Mouse (Mus musculus): ENCODE measurements around the gene Exog. TPM values are rescaled to one million over a fixed set of nuclear protein-coding genes. Genes with fewer than 3 reads are reported as not detected.

Exog gene
- polyA plus RNA-seq, 1 experiment from 2014 or later: 48.7 TPM

DNA sequence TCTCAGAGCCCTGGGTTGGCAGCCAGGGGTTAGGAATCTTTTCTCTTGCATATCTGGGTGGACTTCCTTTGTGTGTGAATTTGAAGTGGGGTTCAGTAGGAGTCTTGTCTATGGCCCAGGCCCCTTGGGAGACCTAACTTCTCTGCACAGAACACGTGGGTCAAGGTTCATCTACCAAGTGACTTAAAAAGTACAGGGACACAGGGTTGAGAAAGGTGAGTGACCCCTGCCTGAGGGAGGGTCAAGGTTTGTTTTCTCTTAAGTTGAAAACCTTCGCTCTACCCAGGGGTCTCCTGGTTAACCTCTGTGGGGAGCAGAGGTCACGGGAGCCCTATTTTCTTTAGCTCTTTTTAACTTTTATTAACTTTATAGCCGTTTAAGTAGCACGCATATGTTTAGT lies 34.9 kb upstream of the Exog start:
- no peak overlapping the region for H3K9ac ChIP-seq (ENCODE audit: low read depth, low read length)
- 85% methylated on average over 5 of the region's 5 CpGs for WGBS
- H3K4me3 ChIP-seq (ENCODE audit: low read length): no peak overlapping the region
- H3K4me1 ChIP-seq (ENCODE audit: control insufficient read depth, insufficient read depth, low read depth, low read length): peaks cover 9% of the 10 kb centered on the region
- H3K9me3 ChIP-seq (ENCODE audit: control insufficient read depth, low read length): 0 out of 2 replicates have a peak, but pooled peaks cover 2% of the 10 kb centered on the region
- no peaks in the 10 kb centered on the region for H3K27me3 ChIP-seq (replicated peaks; ENCODE audit: control insufficient read depth, insufficient read depth, low read length)
- H3K4me2 ChIP-seq (ENCODE audit: low read length): no peak overlapping the region
- no peak for ATAC-seq
- no peak overlapping the region for H3K27ac ChIP-seq (ENCODE audit: low read depth, low read length)
- no peaks in the 10 kb centered on the region for H3K36me3 ChIP-seq (ENCODE audit: control insufficient read depth, insufficient read depth, low read length)

DNA sequence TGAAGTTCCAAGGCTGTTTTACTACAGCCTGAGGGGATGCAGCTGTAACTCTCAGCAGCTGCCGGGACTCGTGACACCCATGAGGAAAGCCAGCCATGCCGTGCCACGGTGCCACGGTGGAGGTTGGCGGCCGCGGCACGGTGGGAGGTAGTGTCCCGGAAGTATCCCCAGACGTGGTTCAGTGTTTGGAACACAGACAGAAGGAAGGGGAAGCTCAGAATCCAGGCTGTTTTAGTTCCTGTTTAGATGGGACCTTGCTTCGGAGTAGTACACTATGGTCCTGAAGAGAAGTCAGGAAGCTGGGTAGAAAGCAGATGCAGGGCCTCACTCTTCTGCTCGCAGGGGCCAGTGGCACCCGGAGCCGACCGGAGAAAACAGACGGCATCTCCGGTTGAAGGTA lies 26.7 kb upstream of the Exog start:
- H3K4me2 ChIP-seq (ENCODE audit: low read length): no peak overlapping the region
- no peaks in the 10 kb centered on the region for H3K27me3 ChIP-seq (replicated peaks; ENCODE audit: control insufficient read depth, insufficient read depth, low read length)
- no peak for ATAC-seq
- WGBS: 83% methylated on average over 18 of the region's 18 CpGs
- no peaks in the 10 kb centered on the region for H3K9me3 ChIP-seq (ENCODE audit: control insufficient read depth, low read length)
- H3K27ac ChIP-seq (ENCODE audit: low read depth, low read length): no peak overlapping the region
- H3K4me3 ChIP-seq (ENCODE audit: low read length): no peak overlapping the region
- H3K4me1 ChIP-seq (ENCODE audit: control insufficient read depth, insufficient read depth, low read depth, low read length): peaks cover 14% of the 10 kb centered on the region
- no peaks in the 10 kb centered on the region for H3K36me3 ChIP-seq (ENCODE audit: control insufficient read depth, insufficient read depth, low read length)
- H3K9ac ChIP-seq (ENCODE audit: low read depth, low read length): no peak overlapping the region

DNA sequence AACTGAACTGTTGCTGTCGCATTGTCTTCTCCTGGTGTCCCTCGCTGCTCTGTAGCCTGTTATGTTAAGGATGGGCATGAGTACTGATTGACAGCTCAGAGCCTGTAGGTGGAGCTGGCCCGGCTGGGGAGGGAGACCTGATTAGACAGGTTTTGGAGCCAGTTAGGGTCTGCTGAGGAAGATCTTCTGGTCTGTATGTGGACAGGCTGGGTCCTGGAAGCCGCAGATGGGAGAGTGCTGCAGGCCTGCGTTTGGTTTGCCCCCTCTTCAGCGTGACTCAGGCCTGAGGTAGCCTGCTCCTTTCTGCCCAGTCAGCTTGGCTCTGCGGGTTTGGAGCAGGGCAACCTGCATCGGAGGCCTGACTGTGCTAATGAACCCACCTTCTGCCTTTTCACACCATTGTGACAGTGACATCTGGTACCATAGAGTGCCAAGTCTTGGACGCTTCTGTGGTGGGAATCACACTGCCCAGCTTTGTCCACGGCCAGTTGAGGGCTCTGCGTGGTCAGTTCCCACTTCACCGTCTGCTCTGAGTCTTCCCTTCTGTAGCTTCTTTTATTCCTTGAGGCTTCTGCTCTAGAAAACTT lies 24.8 kb upstream of the Exog start:
- Histone ChIP-seq H3K4me3 (ENCODE audit: low read length) (no peak overlapping the region), H3K9me3 (ENCODE audit: control insufficient read depth, low read length) (no peaks in the 10 kb centered on the region), H3K9ac (ENCODE audit: low read depth, low read length) (no peak overlapping the region), H3K27ac (ENCODE audit: low read depth, low read length) (no peak overlapping the region), H3K36me3 (ENCODE audit: control insufficient read depth, insufficient read depth, low read length) (no peaks in the 10 kb centered on the region), H3K4me1 (ENCODE audit: control insufficient read depth, insufficient read depth, low read depth, low read length) (peaks cover 14% of the 10 kb centered on the region), H3K4me2 (ENCODE audit: low read length) (no peak overlapping the region), H3K27me3 (replicated peaks; ENCODE audit: control insufficient read depth, insufficient read depth, low read length) (no peaks in the 10 kb centered on the region)
- WGBS: 75% methylated on average over 12 of the region's 12 CpGs
- ATAC-seq: peak; percentile 23; the same call in 1 of the 2 replicates

DNA sequence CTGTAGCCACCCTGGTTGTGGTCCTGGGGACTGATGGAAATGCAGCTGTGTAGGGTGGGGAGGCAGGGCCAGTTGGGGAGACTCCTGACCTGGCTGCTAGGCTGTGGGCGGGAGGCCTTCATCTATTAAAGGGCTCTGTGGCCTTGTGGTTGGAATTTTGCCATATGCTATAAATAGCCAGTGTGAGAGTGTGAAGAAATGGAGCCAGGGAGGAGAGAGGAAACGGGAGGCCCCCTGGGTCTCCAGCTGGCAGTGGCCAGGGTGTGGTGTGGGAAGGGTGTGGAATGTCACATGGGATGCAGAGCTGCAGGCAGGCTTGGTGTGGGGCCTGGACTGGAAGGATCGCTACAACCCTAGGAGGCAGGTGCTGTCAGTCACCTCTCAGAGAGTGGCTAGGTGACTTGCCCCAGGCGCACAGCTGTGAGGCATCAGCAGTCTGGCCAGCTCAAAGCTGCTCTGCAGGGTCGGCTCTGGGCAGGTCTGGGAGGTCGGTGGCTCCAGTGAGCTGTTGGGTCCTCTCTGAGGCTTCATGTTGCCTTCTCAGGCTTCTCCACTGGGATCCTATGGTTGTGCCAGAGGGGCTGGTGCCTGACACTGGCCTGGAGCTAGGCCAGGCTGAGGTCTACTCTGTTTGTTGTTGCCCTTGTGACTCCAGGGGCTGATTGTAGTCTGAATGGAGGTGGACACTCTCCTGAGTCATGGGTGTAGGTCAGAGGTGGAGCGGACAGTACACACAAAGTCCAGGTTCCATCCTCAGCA lies 19.3 kb upstream of the Exog start:
- Histone ChIP-seq H3K27me3 (replicated peaks; ENCODE audit: control insufficient read depth, insufficient read depth, low read length) (no peaks in the 10 kb centered on the region), H3K9me3 (ENCODE audit: control insufficient read depth, low read length) (no peaks in the 10 kb centered on the region), H3K9ac (ENCODE audit: low read depth, low read length) (no peak overlapping the region), H3K27ac (ENCODE audit: low read depth, low read length) (peak overlapping the region; percentile 20; the same call in 1 of the 2 replicates), H3K36me3 (ENCODE audit: control insufficient read depth, insufficient read depth, low read length) (peaks cover 4% of the 10 kb centered on the region; the same call in 1 of the 2 replicates), H3K4me3 (ENCODE audit: low read length) (no peak overlapping the region), H3K4me2 (ENCODE audit: low read length) (no peak overlapping the region), H3K4me1 (ENCODE audit: control insufficient read depth, insufficient read depth, low read depth, low read length) (peaks cover 11% of the 10 kb centered on the region)
- 51% methylated on average over 7 of the region's 7 CpGs for WGBS
- peak; percentile 35 for ATAC-seq

DNA sequence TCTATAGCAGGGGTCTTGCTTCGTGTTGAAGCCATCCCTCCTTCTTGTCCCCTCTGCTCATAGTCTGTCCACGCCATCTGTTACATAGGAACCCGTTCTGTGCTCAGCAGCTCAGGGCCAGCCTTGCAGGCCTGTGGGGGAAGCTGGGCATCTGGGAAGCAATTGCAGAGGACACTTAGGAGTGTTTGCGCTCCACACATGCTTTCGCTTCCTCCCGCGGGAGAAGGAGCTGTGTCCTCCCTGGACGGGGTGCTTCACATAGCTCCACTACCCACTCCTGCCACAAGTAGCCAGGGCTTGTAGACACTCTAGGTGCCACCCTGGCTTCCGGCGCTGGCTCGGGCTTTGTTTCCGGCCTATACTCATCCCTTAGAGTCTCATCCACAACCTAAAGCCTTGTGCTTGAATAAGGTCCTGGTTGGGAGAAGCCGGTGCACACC lies 18.7 kb upstream of the Exog start:
- Histone ChIP-seq H3K27me3 (replicated peaks; ENCODE audit: control insufficient read depth, insufficient read depth, low read length) (no peaks in the 10 kb centered on the region), H3K4me1 (ENCODE audit: control insufficient read depth, insufficient read depth, low read depth, low read length) (peaks cover 11% of the 10 kb centered on the region), H3K36me3 (ENCODE audit: control insufficient read depth, insufficient read depth, low read length) (peaks cover 4% of the 10 kb centered on the region; the same call in 1 of the 2 replicates), H3K9me3 (ENCODE audit: control insufficient read depth, low read length) (no peaks in the 10 kb centered on the region), H3K27ac (ENCODE audit: low read depth, low read length) (no peak overlapping the region), H3K4me2 (ENCODE audit: low read length) (no peak overlapping the region), H3K9ac (ENCODE audit: low read depth, low read length) (no peak overlapping the region), H3K4me3 (ENCODE audit: low read length) (no peak overlapping the region)
- ATAC-seq: no peak
- 89% methylated on average over 13 of the region's 13 CpGs for WGBS

DNA sequence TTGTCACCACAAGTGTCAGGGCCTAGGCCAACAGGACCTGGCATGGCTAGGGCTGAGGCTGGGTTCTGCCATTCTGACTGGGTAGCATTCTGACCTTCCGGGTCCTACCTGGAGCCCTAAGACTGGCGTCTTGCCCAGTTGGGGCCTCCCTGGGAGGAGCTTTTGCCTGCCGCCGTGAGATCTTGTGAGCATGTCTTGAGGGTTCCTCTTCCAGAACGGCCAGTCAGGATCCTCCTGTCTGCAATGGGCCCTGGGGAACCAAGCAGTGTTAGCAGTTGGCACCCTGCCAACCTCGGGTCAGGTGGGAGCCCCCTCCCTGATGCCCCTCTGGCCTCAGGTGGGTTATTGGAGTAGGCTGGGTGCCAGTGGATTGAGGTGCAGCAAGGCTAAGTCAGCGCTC lies 18.3 kb upstream of the Exog start:
- Histone ChIP-seq H3K4me2 (ENCODE audit: low read length) (no peak overlapping the region), H3K36me3 (ENCODE audit: control insufficient read depth, insufficient read depth, low read length) (peaks cover 4% of the 10 kb centered on the region; the same call in 1 of the 2 replicates), H3K4me3 (ENCODE audit: low read length) (no peak overlapping the region), H3K27ac (ENCODE audit: low read depth, low read length) (no peak overlapping the region), H3K9ac (ENCODE audit: low read depth, low read length) (no peak overlapping the region), H3K4me1 (ENCODE audit: control insufficient read depth, insufficient read depth, low read depth, low read length) (peaks cover 11% of the 10 kb centered on the region), H3K27me3 (replicated peaks; ENCODE audit: control insufficient read depth, insufficient read depth, low read length) (no peaks in the 10 kb centered on the region), H3K9me3 (ENCODE audit: control insufficient read depth, low read length) (no peaks in the 10 kb centered on the region)
- WGBS: 74% methylated on average over 7 of the region's 7 CpGs
- no peak for ATAC-seq

DNA sequence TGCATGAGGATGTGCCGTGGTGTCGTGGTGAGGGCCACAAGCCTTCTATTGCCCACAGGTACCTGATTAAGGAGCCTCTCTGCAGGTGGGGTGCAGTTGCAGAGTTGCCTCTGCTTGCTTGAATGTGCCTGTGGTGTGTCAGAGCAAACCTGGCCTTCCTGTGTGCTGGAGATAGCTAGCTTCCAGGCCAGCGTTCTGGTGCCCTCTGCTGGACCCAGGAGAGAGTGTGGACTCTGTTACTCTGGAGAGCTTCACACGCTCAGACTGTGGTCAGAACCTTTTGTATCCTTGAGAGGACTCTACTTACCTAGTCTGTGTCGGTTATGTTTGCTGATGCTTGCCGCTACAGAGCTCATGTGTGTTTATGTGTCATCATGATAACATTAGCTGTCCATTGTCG lies 14.4 kb upstream of the Exog start:
- 59% methylated on average over 7 of the region's 7 CpGs for WGBS
- Histone ChIP-seq H3K4me1 (ENCODE audit: control insufficient read depth, insufficient read depth, low read depth, low read length) (peaks cover 7% of the 10 kb centered on the region), H3K27me3 (replicated peaks; ENCODE audit: control insufficient read depth, insufficient read depth, low read length) (no peaks in the 10 kb centered on the region), H3K9me3 (ENCODE audit: control insufficient read depth, low read length) (no peaks in the 10 kb centered on the region), H3K36me3 (ENCODE audit: control insufficient read depth, insufficient read depth, low read length) (peaks cover 24% of the 10 kb centered on the region; the same call in 1 of the 2 replicates), H3K4me2 (ENCODE audit: low read length) (no peak overlapping the region), H3K9ac (ENCODE audit: low read depth, low read length) (no peak overlapping the region), H3K27ac (ENCODE audit: low read depth, low read length) (no peak overlapping the region), H3K4me3 (ENCODE audit: low read length) (no peak overlapping the region)
- ATAC-seq: peak; percentile 81

DNA sequence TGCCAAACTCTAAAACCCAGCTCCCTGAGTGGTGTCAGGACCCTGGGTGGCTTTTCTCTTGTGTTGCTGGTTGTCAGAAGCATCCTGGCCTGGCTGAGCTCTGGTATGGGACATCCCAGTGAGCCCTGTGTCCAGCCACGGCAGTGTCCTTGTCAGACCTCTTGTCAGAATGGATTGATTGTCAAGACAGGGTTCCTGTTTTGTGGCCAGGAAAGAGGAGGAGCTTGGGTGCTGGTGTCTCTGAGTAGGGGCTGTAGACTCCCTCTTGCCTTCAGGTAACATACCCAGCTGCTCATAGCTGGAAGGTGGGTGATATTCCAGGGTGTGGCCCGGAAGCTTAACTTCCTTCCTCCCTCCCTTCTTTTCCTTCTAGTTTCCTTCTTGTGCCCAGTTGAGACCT lies 8.9 kb upstream of the Exog start:
- no peak for ATAC-seq
- WGBS: 84% methylated on average over 2 of the region's 2 CpGs
- Histone ChIP-seq H3K27ac (ENCODE audit: low read depth, low read length) (no peak overlapping the region), H3K4me1 (ENCODE audit: control insufficient read depth, insufficient read depth, low read depth, low read length) (no peaks in the 10 kb centered on the region), H3K27me3 (replicated peaks; ENCODE audit: control insufficient read depth, insufficient read depth, low read length) (no peaks in the 10 kb centered on the region), H3K4me2 (ENCODE audit: low read length) (no peak overlapping the region), H3K9ac (ENCODE audit: low read depth, low read length) (no peak overlapping the region), H3K9me3 (ENCODE audit: control insufficient read depth, low read length) (no peaks in the 10 kb centered on the region), H3K4me3 (ENCODE audit: low read length) (no peak overlapping the region), H3K36me3 (ENCODE audit: control insufficient read depth, insufficient read depth, low read length) (peaks cover 19% of the 10 kb centered on the region; the same call in 1 of the 2 replicates)

DNA sequence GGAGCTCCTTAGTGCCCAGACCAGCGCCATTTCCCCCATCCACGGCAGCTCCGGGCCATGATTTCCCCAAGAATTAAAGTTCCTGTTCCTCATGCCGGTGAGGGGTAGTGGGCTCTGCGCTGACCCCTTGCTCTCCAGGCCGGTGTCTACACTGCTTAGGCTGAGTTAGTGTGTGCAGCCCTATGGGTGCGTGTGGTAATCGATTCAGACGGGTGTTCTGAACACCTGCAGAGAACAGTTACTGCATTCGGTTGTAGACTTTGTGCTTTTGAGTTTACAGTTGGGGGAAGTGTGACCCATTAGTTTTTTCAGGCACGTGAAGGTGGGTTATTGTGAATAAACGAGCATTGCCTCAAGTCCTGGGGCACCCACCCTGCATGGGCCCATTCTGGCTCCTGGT lies 6.7 kb upstream of the Exog start:
- Histone ChIP-seq H3K4me2 (ENCODE audit: low read length) (no peak overlapping the region), H3K9me3 (ENCODE audit: control insufficient read depth, low read length) (no peaks in the 10 kb centered on the region), H3K27ac (ENCODE audit: low read depth, low read length) (no peak overlapping the region), H3K27me3 (replicated peaks; ENCODE audit: control insufficient read depth, insufficient read depth, low read length) (no peaks in the 10 kb centered on the region), H3K4me3 (ENCODE audit: low read length) (no peak overlapping the region), H3K9ac (ENCODE audit: low read depth, low read length) (no peak overlapping the region), H3K36me3 (ENCODE audit: control insufficient read depth, insufficient read depth, low read length) (peaks cover 8% of the 10 kb centered on the region; the same call in 1 of the 2 replicates), H3K4me1 (ENCODE audit: control insufficient read depth, insufficient read depth, low read depth, low read length) (no peaks in the 10 kb centered on the region)
- no peak for ATAC-seq
- 92% methylated on average over 12 of the region's 12 CpGs for WGBS
